Mouse (Mus musculus): Measurements from ENCODE around the gene Zfyve21.

DNA sequence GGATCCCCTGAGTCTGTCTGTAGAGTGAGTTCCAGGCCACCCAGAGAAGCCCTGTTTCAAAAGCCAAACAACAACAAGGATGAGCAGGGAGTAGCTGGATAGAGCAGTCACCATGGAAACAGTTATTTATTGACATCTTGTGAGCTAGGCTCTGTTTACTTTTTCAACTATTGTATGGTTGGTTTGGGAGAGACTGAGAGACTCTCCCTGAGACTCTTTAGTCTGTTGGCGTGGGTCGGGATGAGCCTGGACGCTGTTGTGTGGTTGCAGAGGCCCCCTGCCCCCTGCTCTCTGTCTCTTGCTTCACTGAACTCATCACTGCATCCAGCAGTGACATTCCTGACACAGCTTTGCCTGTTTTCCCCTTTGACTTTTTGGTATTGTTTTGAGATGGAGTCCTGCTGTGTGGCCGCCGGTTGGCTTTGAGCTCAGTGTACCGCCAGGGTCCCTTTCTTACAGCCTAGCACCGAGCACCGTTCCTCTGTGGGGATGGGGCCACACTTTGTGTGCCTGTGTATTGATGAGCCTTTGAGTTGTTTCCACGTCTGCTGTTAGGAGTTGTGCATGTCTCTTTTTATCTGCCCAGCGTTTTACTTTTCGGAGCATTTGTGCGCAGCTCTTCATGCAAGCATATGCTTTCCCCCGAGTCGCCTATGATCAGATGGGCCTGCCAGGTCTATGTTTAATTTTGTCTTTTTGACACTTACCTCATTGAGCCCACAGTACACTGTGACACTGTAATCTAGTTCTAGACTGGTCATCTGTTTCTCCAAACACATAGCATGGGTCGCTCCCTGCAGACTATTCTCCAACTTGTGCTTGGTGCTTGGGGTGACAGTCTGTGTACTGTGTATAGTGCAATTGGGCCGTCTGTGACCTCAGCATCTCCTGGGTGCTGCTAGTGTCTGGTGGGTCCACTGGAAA lies 47.4 kb upstream of the Zfyve21 start:
- TF ChIP-seq CTCF (IDR thresholded peaks at IDR 0.05; ENCODE audit: low read depth) (no peak), EP300 (IDR thresholded peaks at IDR 0.05; ENCODE audit: low read depth) (no peak)
